ENCODE assay signal across 8 mouse cellular contexts in the genomic region with DNA sequence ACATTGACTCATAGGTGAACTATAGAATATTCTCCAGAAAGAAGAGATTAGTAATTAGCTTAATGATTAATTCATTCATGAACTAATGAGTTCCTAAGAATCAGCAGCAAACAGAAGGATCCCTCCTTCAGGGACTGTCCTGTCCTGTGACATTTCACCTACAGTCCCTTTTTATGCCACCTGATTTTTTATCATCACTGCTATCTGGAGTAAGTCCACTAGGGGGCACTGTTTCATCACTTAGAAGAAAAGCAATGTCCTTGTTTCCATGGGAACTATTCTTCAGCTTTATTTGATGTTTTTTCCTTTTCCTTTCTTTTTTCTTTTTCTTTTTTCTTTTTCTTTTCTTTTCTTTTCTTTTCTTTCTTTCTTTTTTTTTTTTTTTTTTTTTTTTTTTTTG.
DNase-seq lines count a peak whose midpoint lies in the region; ATAC-seq lines count a peak whose summit lies in the region.

No protein-coding gene starts in this region.

- no peak overlapping the region for H3K4me2 ChIP-seq in forebrain, embryonic 14.5 days (ENCODE audit: low read length)
- H3K4me2 ChIP-seq in forebrain, embryonic 15.5 days (replicated peaks) = no peak overlapping the region
- H3K4me2 ChIP-seq in neural tube, embryonic 11.5 days (ENCODE audit: low read depth) = no peak overlapping the region
- no peak overlapping the region for H3K4me2 ChIP-seq in embryonic facial prominence, embryonic 14.5 days (ENCODE audit: low read depth, low read length)

- DNase-seq in forebrain, embryonic 14.5 days (ENCODE audit: low spot score) = peak; percentile 83
- DNase-seq in neural tube, embryonic 11.5 days (ENCODE audit: low spot score) = peak; percentile 40
- no peak for DNase-seq in neural tube, embryonic 10.5 days (ENCODE audit: extremely low spot score, low spot score)
- peak; percentile 75 for DNase-seq in embryonic facial prominence, embryonic 14.5 days (ENCODE audit: low spot score)
- DNase-seq in layer of hippocampus, postnatal 10 days (ENCODE audit: low spot score in 2 of 2) = peak; percentile 38 to 56
- peak; percentile 37 for DNase-seq in skeletal muscle tissue, adult 2 months (ENCODE audit: low read depth, low spot score)

- no peaks in the 10 kb centered on the region for H3K4me1 ChIP-seq in forebrain, embryonic 14.5 days (ENCODE audit: control insufficient read depth, insufficient read depth, low read length)
- no peaks in the 10 kb centered on the region for H3K4me1 ChIP-seq in forebrain, embryonic 15.5 days
- no peaks in the 10 kb centered on the region for H3K4me1 ChIP-seq in neural tube, embryonic 11.5 days (ENCODE audit: control insufficient read depth, insufficient read depth, low read length)
- H3K4me1 ChIP-seq in embryonic facial prominence, embryonic 14.5 days (ENCODE audit: control insufficient read depth, insufficient read depth, low read length) = no peaks in the 10 kb centered on the region

- no peak overlapping the region for H3K27ac ChIP-seq in forebrain, embryonic 14.5 days (ENCODE audit: low read depth, low read length)
- H3K27ac ChIP-seq in forebrain, embryonic 15.5 days (replicated peaks) = no peak overlapping the region
- H3K27ac ChIP-seq in neural tube, embryonic 11.5 days (ENCODE audit: low read depth, low read length) = no peak overlapping the region
- H3K27ac ChIP-seq in embryonic facial prominence, embryonic 14.5 days (replicated peaks; ENCODE audit: low read depth, low read length) = no peak overlapping the region

- H3K9ac ChIP-seq in forebrain, embryonic 14.5 days (ENCODE audit: low read length) = no peak overlapping the region
- no peak overlapping the region for H3K9ac ChIP-seq in forebrain, embryonic 15.5 days (replicated peaks)
- no peak overlapping the region for H3K9ac ChIP-seq in neural tube, embryonic 11.5 days (ENCODE audit: low read length)
- no peak overlapping the region for H3K9ac ChIP-seq in embryonic facial prominence, embryonic 14.5 days (ENCODE audit: low read depth, low read length)

- no peak overlapping the region for H3K4me3 ChIP-seq in forebrain, embryonic 14.5 days (ENCODE audit: low read depth, low read length)
- H3K4me3 ChIP-seq in forebrain, embryonic 15.5 days = no peak overlapping the region
- no peak overlapping the region for H3K4me3 ChIP-seq in neural tube, embryonic 11.5 days (ENCODE audit: low read depth, low read length)
- H3K4me3 ChIP-seq in embryonic facial prominence, embryonic 14.5 days (ENCODE audit: low read depth, low read length) = no peak overlapping the region

- no peaks in the 10 kb centered on the region for H3K27me3 ChIP-seq in forebrain, embryonic 14.5 days (replicated peaks; ENCODE audit: control insufficient read depth, insufficient read depth, low read length)
- no peaks in the 10 kb centered on the region for H3K27me3 ChIP-seq in forebrain, embryonic 15.5 days
- H3K27me3 ChIP-seq in neural tube, embryonic 11.5 days (ENCODE audit: control insufficient read depth, insufficient read depth, low read length) = no peaks in the 10 kb centered on the region
- H3K27me3 ChIP-seq in embryonic facial prominence, embryonic 14.5 days (replicated peaks; ENCODE audit: control insufficient read depth, insufficient read depth, low read length) = no peaks in the 10 kb centered on the region

- no peaks in the 10 kb centered on the region for H3K36me3 ChIP-seq in forebrain, embryonic 14.5 days (ENCODE audit: control insufficient read depth, insufficient read depth, low read length)
- no peaks in the 10 kb centered on the region for H3K36me3 ChIP-seq in forebrain, embryonic 15.5 days
- H3K36me3 ChIP-seq in neural tube, embryonic 11.5 days (ENCODE audit: control insufficient read depth, insufficient read depth, low read length) = no peaks in the 10 kb centered on the region
- H3K36me3 ChIP-seq in embryonic facial prominence, embryonic 14.5 days (ENCODE audit: control insufficient read depth, insufficient read depth, low read length) = no peaks in the 10 kb centered on the region

- no peaks in the 10 kb centered on the region for H3K9me3 ChIP-seq in forebrain, embryonic 14.5 days (replicated peaks; ENCODE audit: control insufficient read depth, low read length)
- H3K9me3 ChIP-seq in forebrain, embryonic 15.5 days = no peaks in the 10 kb centered on the region
- no peaks in the 10 kb centered on the region for H3K9me3 ChIP-seq in neural tube, embryonic 11.5 days (ENCODE audit: control insufficient read depth, low read length)
- H3K9me3 ChIP-seq in embryonic facial prominence, embryonic 14.5 days (ENCODE audit: control insufficient read depth, low read length) = no peaks in the 10 kb centered on the region

- ATAC-seq in forebrain, embryonic 14.5 days = peak; percentile 40; the same call in 1 of the 2 replicates
- ATAC-seq in forebrain, embryonic 15.5 days (replicated peaks) = no peak
- no peak for ATAC-seq in neural tube, embryonic 11.5 days (ENCODE audit: insufficient read depth, low FRiP score, low TSS enrichment)
- peak; percentile 68 for ATAC-seq in activated CD4-positive, CD25-positive, alpha-beta regulatory T cell, adult 4 months
- ATAC-seq in embryonic facial prominence, embryonic 14.5 days (ENCODE audit: low read depth) = no peak

Comparison
In these comparisons a context has a peak if more than half of its experiments do, and no peak if none do; other contexts are left out.
1. ATAC-seq: peak in forebrain, embryonic 14.5 days (single experiment) and activated CD4-positive, CD25-positive, alpha-beta regulatory T cell, adult 4 months (single experiment); none in forebrain, embryonic 15.5 days (single experiment), neural tube, embryonic 11.5 days (single experiment) and embryonic facial prominence, embryonic 14.5 days (single experiment).